Mouse (Mus musculus): ENCODE measurements around the gene Dcdc2b.

Dcdc2b gene

GRCm38 (mm10) chr4:129620419-129621282, 6.6 kb upstream of the Dcdc2b start:
- DNase-seq: peak; percentile 33 to 49

- peak; percentile 95 to 98 for DNase-seq
Observed at GRCm38 (mm10) chr4:129618786-129619691, 5.0 kb upstream of the Dcdc2b start, which contains the start of gene Iqcc. Gene Iqcc (minus strand): TSS chr4:129619099.

GRCm38 (mm10) chr4:129618031-129618430, 4.0 kb upstream of the Dcdc2b start:
- no peak for DNase-seq

GRCm38 (mm10) chr4:129617121-129617641, 3.1 kb upstream of the Dcdc2b start:
- DNase-seq: no peak

- no peak for DNase-seq
Observed at GRCm38 (mm10) chr4:129616631-129617030, 2.6 kb upstream of the Dcdc2b start.

- DNase-seq: no peak
Observed at GRCm38 (mm10) chr4:129615801-129616290, 1.8 kb upstream of the Dcdc2b start.

GRCm38 (mm10) chr4:129610472-129610871, 3.6 kb downstream of the Dcdc2b start:
- no peak for DNase-seq

GRCm38 (mm10) chr4:129610026-129610425, 4.0 kb downstream of the Dcdc2b start:
- DNase-seq: no peak

- DNase-seq: peak in 1 of 2 experiments; percentile 50
Observed at GRCm38 (mm10) chr4:129609139-129609631, 4.9 kb downstream of the Dcdc2b start.

- peak; percentile 79 to 90 for DNase-seq
Observed at GRCm38 (mm10) chr4:129608426-129609025, 5.5 kb downstream of the Dcdc2b start.

- DNase-seq: peak; percentile 81 to 87
Observed at GRCm38 (mm10) chr4:129600233-129601158, 13.6 kb downstream of the Dcdc2b start, which contains the start of the genes Eif3i and Tmem234. Gene Eif3i (minus strand): TSS chr4:129600648. Gene Tmem234 (plus strand): TSS chr4:129600668.

GRCm38 (mm10) chr4:129588865-129589264, 25.2 kb downstream of the Dcdc2b start:
- no peak for DNase-seq

GRCm38 (mm10) chr4:129586943-129587342, 27.1 kb downstream of the Dcdc2b start:
- no peak for DNase-seq

GRCm38 (mm10) chr4:129585773-129586172, 28.3 kb downstream of the Dcdc2b start:
- no peak for DNase-seq

- DNase-seq: peak; percentile 83 to 89
Observed at GRCm38 (mm10) chr4:129584884-129585608, 29.0 kb downstream of the Dcdc2b start.

GRCm38 (mm10) chr4:129584370-129584769, 29.7 kb downstream of the Dcdc2b start:
- no peak for DNase-seq

GRCm38 (mm10) chr4:129582251-129582650, 31.8 kb downstream of the Dcdc2b start:
- DNase-seq: no peak

GRCm38 (mm10) chr4:129580347-129580746, 33.7 kb downstream of the Dcdc2b start:
- DNase-seq: peak; percentile 53 to 58

- DNase-seq: no peak
Observed at GRCm38 (mm10) chr4:129578466-129578865, 35.6 kb downstream of the Dcdc2b start, which contains the start of gene Fam167b. Gene Fam167b (minus strand): TSS chr4:129578549.

- no peak for DNase-seq
Observed at GRCm38 (mm10) chr4:129577688-129578087, 36.4 kb downstream of the Dcdc2b start.
